Mouse (Mus musculus) layer of hippocampus, postnatal 36 days (tissue): ENCODE measurements at regions not wholly inside any gene's neighbourhood (a gene's known extent, or its start where the extent isn't known, plus 50 kb on each side); places are given as distances from the start of the nearest gene placed in this dataset.

Experiments used
- DNase-seq, 2 experiments: peaks; one replicate each; pipeline ENCODE4 v3.0.0; 2022

DNA sequence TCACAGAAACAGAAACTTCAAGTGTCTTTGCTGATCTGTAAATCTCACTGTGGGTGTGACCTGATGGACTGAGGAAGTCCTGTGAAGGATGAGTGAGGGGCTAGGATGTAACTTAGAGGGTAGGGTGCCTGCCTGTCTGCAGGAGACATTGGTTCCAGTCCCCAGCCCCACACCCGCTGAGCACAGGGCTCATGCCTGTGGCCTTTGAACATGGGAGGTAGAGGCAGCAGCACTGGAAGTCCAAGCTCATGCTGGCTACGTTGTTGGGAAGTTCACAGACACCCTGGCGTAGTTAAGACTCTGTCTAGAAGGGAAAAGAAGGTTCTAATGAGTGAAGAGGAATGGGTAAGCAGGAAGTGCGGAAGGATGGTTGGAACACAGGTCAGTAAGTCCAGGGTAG is 59.7 kb upstream of the Tgm3 start:
- DNase-seq, result no peak

- no peak for DNase-seq
Measured at GRCm38 (mm10) chr2:129955260-129955691, 56.9 kb upstream of the Tgm3 start.

DNA sequence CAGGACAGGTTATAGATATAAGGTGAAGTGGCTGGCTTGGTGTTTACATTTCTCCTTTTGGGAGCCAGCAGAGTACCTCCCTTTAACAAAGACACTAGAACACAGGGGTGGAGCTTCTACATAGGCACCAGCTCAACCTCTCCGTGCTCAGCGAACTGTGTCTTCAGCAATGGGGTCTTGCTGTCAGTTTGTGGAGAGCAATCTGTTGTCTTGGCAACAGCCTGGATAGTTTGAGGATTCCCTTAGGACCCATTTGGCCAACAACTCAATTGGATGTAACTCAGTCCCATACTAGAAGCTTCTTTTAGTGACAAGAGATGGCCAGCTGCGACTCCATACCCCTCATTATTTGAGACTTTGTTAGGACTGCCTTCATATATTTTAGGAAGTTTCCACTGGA is 54.0 kb upstream of the Tgm3 start:
- DNase-seq, result no peak

DNA sequence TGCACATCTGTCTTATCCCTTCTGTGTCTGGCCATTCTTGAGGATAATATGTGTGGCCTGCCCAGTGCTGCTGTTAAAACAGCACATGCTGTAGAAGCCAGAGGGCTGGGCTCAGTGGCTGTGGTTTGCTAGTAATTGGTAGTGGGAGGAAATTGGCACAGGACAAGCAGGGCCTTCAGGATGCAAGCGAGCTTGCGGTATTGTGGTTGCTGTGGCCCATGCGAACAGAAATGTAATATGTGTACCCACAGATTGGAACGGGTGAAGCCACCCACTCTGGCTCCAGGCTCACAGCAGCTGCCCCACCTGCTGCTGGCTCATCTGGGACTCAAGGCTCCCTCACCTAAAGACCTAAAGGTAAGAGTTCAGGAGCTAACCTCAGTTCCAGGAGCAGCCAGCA is 51.8 kb upstream of the Tgm3 start:
- DNase-seq, result peak; percentile 15 to 20

- no peak for DNase-seq
Measured at GRCm38 (mm10) chr2:129961522-129961921, 50.6 kb upstream of the Tgm3 start.
